Mouse (Mus musculus) large intestine, adult 2 months (tissue): ENCODE results near the gene Zfp65. TPM values are rescaled to one million over a fixed set of nuclear protein-coding genes. Genes with fewer than 3 reads are reported as not detected.
"Not testable (repeated sequence)": the region's sequence is repeated elsewhere in the genome, so short reads cannot be mapped to it uniquely, and the experiment has no call there.

Experiments used
- DNase-seq: peaks from one replicate; pipeline ENCODE4 v3.0.0-alpha.2; 2012; ENCODE audit warnings: low read depth, low spot score
- WGBS: fragments of 180-500 bp; shearing (Covaris S2); methylation state at CpG from one replicate; pipeline ENCODE4 v1.1.7; 2018; 5-methylcytosine and 5-hydroxymethylcytosine counted together
- polyA plus RNA-seq: library from polyadenylated mRNA; depleted of rRNA; stranded (reverse); fragments of >200 nt; gene quantifications from 2 replicates; pipeline ENCODE4 v1.2.3, GENCODE M21; 2012; rRNA removed

The Zfp65 gene
- polyA plus RNA-seq, result 0.58 and 1.1 TPM in 2 replicates

DNA sequence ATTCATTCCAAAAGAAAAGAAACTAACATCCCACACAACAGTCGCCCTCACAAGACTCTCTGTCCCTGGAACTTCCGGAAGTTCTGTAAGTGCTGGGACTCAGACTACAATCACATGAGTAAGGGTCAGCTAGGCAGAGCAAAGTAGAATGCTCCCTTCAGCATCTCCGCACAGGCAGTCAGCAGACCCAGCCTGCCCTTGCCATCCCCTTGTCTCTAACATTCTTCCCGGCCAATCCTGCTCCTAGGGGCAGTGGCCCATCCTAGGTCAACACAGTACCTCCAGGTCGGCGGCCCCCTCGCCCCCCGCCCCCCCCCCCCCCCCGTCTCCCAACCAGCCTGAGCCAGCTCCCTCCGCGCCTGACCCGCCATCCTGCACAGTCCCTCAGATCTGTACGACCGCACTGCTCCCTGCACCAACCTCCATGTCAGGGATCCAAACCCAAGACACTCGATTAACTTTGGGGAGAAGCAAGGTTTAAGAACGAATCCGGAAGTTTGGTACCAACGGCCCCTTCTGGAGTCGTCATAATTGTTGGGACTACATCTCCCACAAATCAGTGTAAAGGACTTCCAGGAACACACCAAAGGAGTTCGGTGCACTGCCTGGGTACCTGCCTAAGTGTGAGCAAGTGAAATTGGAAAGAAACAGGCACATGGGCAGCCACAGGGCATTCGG is at the start of gene Zfp65:
TSS of gene Zfp65 (minus strand) at position 533 of the 678 bp plus-strand sequence.
- WGBS, result 8% methylated on average over 20 of the region's 21 CpGs
- DNase-seq, result no peak

DNA sequence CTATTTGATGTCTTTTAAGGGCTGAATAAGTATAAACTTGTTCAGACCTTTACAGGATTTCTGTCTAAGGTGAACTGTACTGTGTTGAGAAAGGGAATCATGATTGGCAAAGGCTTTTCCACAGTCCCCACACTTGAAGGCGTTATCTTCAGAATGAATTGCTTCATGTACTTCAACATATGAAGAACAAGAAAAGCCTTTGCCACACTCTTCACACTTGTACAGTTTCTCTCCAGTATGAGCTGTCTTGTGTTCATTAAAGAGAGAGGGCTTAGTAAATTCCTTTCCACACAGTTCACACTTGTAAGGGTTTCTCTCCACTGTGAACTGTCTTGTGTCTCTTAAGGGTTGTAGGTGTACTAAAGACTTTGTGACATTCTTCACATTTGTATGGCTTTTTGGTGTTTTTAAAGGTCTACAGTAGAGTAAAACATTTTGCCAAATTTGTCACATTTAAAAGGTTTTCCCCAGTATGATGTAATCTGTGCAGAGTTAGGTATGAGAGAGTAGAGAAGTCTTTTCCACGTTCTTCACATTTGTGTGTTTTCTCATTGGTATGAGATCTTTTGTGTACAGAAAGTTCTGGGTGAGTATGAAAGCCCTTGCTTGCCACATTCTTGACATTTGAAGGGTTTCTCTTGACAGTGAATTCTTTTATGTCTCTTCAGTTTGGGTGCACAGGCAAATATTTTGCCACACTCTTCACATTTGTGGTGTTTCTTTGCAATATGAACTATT is 34.2 kb upstream of the Zfp65 start:
- 70% methylated on average over 2 of the region's 2 CpGs for WGBS
- DNase-seq, result no peak

GRCm38 (mm10) chr13:67759966-67760365 is 31.0 kb upstream of the Zfp65 start:
- 77% methylated on average over 1 of the region's 1 CpGs for WGBS
- DNase-seq, result no peak

DNA sequence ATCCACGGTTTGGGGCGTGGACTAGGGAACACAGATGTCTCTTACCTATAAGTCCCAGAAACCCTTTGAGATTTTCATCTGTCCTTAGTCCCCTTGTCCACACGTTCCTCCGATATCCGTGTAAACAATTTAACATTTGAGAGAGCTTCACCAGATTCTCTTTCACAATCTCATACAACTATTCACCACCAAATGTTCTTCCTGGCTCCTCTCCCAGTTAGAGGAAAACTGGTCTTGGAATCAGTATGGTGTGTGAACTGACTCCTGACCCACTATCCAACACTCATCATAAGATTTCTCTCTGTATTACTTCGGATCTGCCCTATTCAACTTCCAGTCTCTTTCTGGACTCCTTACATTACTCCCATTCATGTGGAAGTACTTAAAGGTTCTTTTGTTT is 26.8 kb upstream of the Zfp65 start:
- WGBS, result 67% methylated on average over 6 of the region's 6 CpGs
- no peak for DNase-seq

DNA sequence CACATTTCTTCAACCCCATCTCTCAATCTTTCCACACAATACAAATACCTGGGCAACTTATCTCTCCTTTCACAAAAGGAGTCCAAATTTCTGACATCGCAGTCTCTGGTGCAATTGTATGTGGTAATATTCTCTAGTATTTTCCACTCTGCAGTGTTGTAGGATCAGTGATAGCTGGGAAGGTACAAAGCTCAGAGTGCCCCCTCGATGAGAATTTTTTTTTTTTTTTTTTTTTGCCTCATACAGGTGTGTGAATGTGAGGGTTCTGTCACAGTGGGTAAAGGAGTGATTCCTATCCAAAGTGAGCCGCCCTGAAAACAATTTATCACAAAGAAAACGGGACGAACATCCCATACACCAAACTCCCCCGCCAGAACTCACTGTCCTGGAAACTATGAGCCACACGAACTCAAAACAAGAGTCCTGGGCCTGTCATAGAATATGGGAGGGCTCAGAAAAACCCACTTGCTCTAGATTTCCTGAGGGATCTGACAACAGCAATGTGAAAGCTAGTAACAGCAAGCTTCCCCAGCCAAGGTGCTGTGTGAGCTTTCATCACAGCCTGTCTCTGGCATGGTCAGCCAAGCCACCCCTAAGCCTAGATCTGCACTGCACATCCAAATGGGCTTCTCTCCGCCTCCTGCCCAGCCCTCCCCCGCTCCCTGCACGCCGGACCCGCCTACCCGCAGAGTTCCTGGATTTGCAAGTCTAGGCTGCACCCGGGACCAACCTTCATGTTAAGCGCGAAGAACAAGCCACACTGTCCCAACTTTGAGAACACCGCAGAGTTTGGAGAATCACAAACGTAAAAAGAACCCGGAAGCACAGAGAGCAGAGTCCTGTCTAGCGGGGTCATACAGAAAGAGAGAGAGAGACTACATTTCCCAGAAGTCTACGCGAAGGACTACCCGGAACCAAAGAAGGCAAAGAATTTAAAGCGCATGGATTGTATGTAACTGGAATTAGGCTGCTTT is 25.6 kb upstream of the Zfp65 start, which contains the start of gene Zfp85:
TSS of gene Zfp85 (minus strand) at position 896 of the 974 bp plus-strand sequence.
- peak; percentile 52 for DNase-seq
- WGBS, result 5% methylated on average over 24 of the region's 24 CpGs

DNA sequence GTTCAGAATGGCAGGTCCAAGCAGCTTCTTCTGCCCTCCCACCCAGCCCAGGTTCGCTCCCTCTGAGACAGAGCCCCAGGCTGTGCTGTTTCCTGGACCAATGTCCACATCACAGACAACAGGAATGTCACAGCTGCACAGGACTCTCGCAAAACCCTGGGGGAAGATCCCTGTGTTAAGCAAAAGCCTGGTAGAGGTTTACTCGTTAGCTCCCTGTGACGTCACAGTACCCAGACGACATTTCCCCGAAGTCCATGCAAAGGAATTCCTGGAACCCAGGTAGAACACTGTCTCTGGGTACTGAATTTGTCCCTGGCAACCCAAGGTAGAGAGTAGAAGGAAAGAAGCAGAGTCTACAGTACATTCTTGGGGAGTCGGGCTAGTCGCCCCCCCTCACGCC is 14.9 kb upstream of the Zfp65 start:
- DNase-seq, result no peak
- 94% methylated on average over 9 of the region's 9 CpGs for WGBS

DNA sequence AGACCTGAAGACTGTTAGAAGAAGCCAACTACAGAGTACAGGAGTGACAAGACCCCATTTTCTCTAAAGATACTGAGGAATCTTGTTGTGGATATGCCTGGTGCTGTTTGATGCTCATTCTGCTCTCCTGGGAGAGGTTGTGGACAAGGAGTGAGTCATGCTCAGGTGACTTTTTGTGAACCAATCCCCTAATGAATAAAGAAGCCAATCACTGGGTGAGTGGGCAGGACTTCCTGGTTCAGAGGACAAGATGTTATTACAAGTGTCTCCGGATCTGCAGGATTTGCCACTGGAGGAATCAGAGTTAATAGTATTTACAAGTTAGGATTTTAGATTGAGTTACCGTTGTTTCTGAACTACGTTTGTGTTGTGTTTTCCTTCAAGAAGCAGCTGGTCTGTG is 14.0 kb upstream of the Zfp65 start:
- 80% methylated on average over 3 of the region's 3 CpGs for WGBS
- DNase-seq, result no peak

- not testable (repeated sequence) for DNase-seq
- 95% methylated on average over 9 of the region's 9 CpGs for WGBS
Measured at GRCm38 (mm10) chr13:67734391-67734790, 5.4 kb upstream of the Zfp65 start.

DNA sequence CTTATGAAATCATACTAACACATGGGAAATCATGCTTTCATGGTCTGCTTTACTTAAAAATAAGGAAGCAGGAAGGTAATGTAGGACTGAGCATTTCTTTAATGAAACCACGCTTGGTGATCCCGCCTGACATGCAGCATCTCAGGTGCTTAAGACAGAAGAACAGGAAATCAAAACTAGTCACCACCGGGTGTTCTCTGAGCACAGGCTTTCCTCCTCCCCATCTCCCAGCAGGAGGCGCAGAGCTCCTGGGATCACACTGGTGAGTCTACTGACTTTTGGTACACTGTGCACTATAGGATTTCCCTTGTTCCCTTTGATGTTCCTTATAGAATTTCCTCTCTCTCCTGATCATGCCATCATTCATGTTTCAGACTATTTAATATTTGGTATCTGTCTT is 468 bp upstream of the Zfp65 start:
- 8% methylated on average over 4 of the region's 4 CpGs for WGBS

DNA sequence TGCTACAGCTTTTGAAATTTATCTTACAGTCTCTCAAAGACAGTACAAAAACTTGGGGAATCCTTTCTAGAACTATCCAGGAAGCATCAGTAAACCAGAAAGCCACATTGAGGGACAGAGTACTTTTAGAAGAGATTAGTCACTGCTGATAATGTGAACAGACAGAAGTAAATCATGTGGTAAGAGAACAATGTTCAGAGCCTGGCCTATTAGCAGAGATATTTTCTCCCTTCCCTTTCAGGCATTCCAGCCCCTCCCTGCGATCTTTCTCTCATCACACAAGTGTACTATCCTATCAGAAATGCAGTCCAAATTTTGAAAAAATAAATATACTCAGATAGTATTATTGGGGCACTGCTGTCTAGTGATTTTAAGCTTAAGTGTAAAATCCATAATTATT is 867 bp downstream of the Zfp65 start:
- WGBS, result 39% methylated on average over 1 of the region's 1 CpGs
- DNase-seq, result no peak

More for the DNA sequence above, 468 bp upstream of the Zfp65 start:
- not testable (repeated sequence) for DNase-seq

DNA sequence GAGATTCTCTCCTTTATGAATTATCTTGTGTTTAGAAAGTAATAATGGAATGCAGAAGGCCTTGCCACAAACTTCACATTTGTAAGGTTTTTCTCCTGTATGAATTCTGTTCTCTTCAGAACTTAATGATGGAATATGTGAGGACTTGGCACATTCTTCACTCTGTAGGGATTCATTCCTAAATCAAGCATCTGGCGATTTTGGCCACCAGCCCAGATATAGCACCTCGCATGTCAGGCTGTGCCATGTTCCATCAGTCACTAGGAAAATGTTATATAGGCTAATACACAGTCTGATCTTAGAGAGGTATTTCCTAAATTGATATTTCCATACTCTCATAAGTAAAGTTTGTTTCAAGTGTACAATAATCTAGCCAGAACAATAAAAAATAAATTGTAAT is 3.6 kb downstream of the Zfp65 start:
- DNase-seq, result not testable (repeated sequence)
- WGBS, result 62% methylated on average over 2 of the region's 2 CpGs

GRCm38 (mm10) chr13:67723848-67724479 is 5.0 kb downstream of the Zfp65 start:
- 0% methylated on average over 17 of the region's 17 CpGs for WGBS
- DNase-seq, result peak; percentile 78

DNA sequence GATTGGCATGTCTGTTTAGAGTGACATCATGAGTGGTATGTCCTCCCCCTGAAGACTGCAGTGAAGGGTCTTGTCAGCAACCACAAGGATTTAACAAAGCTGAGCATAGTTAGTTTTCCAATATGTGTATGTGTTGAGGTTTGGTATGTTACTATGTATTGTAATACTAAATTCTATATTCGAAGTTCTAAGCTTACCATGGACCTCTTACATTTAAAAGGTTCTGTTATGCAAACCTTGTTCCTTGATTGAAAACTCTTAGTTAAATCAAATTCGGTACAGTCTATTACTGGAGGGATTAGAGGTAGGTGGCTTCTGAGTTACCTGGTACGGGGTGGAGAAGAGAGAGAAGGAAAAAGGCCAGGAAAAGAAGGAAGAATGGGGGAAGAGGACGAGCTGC is 42.0 kb downstream of the Zfp65 start, which contains the start of gene Zfp738:
TSS of gene Zfp738 (minus strand) at position 101 of the 400 bp plus-strand sequence.
- WGBS, result 84% methylated on average over 4 of the region's 4 CpGs
- DNase-seq, result no peak

GRCm38 (mm10) chr13:67683841-67684240 is 45.1 kb downstream of the Zfp65 start:
- not testable (repeated sequence) for DNase-seq
- 45% methylated on average over 2 of the region's 2 CpGs for WGBS

GRCm38 (mm10) chr13:67682959-67683735 is 45.8 kb downstream of the Zfp65 start:
- WGBS, result 5% methylated on average over 16 of the region's 16 CpGs

GRCm38 (mm10) chr13:67674902-67675301 is 54.1 kb downstream of the Zfp65 start:
- DNase-seq, result no peak
- 96% methylated on average over 2 of the region's 2 CpGs for WGBS

More at GRCm38 (mm10) chr13:67682959-67683735, 45.8 kb downstream of the Zfp65 start:
- peak; percentile 74 for DNase-seq
